Mouse (Mus musculus) cerebellum, adult 11 months (tissue): Measurements from ENCODE around the gene Map3k10.
A peak's percentile ranks its signal among the peaks of the same experiment; 100 is the strongest.
"Not testable (repeated sequence)": the region's sequence is repeated elsewhere in the genome, so short reads cannot be mapped to it uniquely, and the experiment has no call there.

Experiments
- DNase-seq: peaks from one replicate; pipeline ENCODE4 v3.0.0; 2022

Gene Map3k10

DNA sequence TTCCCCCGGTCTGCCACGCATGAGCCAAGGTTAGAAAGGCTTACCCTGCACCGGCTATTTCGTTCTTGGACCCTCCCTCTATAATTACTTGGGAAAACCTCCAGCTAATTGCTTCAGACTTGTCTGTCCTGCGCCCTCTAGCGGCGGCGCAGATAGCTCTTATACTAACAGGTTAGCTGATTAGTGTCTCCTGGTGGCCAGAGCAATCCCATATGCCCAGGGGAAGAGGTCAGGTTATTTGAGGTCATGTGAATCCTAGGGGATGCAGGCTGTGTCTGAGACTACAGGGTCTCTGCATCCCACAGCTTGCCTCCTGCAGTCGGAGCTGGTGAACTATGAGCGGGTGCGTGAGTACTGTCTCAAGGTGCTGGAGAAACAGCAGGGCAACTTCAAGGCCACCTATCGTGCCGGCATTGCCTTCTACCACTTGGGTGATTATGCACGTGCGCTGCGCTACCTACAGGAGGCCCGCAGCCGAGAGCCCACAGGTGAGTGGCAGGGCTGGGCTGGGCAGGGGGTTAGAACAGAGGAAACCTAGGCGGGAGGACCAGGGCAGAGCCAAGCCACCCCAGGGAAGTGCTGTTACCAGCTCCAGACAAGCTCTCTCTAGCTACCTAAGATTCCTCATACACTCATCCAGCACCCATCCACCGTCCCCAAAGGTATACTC, 19.7 kb downstream of the Map3k10 start:
- DNase-seq = peak; percentile 64

DNA sequence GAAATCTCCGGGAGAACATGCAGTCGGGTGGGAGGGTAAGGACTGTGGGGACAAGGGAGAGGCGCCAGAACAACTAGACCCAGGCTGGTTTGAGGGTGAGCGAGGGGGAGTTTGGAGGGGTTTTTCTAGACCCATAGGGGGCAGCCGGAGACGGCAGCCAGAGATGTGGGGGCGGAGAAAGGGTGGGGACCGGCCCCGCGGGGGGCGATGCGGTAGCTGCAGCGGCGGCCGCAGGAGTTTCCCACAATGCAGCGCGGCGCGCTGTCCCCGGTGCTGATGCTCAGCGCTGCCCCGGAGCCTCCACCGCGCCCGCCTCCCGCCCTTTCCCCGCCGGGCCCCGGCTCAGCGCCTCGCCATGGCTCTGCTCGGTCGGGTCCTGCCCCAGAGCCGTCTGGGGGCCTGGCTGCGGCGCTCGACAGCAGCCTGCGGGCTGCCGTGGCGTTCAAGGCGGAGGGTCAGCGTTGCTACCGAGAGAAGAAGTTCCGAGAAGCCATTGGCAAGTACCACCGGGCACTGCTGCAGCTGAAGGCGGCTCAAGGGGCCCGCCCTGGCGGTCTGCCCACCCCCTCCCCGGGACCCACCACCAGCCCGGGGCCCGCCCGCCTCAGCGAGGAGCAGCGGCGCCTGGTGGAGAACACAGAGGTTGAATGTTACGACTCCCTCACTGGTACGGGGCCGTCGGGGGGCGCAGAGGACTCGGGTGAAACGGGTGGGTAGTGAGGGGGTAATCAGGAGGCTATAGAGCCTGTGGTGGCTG, 20.5 kb downstream of the Map3k10 start, which contains the start of gene Ttc9b:
Gene Ttc9b, plus strand, starts transcription at position 235 of the 757 bp plus-strand sequence.
- peak; percentile 81 for DNase-seq

DNA sequence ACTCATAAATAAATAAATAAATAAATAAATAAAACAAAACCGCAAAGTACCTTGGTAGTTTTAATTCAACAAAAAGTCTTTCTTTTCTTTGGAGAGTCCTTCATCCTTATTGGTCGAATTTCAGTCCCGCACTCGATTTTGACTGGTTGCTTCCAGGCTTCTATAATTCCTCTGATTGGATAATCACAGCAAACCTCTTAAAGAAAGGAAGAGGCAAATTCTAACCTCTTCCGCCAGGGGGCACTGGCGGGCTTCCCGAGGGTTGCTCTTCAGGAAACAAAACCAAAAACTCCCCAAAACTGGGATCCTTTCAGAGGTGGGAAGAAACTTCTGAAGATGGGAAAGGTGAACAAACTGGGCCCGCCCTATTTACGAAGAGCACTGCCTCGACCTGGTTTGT, 23.4 kb downstream of the Map3k10 start:
- peak; percentile 75 for DNase-seq

DNA sequence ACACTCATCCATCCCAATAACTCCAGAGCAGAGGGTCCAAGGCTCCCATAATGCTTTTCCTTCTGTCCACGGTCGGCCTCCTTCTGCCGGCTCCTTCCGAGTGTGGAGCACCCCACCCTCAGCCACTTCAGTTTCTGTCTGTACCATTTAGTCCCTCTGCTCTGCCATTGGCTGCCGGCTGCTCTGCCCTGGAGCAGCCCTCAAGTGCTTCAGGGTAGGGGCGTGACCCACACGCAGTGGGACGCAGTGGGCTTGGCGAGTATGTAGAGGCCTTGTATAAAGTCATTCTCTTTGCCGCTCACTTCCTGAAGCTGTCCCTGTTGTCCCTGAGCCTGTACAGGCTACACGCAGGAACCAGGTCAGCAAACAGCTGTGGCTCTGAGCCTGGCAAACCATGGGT, 24.7 kb downstream of the Map3k10 start:
- DNase-seq = no peak

DNA sequence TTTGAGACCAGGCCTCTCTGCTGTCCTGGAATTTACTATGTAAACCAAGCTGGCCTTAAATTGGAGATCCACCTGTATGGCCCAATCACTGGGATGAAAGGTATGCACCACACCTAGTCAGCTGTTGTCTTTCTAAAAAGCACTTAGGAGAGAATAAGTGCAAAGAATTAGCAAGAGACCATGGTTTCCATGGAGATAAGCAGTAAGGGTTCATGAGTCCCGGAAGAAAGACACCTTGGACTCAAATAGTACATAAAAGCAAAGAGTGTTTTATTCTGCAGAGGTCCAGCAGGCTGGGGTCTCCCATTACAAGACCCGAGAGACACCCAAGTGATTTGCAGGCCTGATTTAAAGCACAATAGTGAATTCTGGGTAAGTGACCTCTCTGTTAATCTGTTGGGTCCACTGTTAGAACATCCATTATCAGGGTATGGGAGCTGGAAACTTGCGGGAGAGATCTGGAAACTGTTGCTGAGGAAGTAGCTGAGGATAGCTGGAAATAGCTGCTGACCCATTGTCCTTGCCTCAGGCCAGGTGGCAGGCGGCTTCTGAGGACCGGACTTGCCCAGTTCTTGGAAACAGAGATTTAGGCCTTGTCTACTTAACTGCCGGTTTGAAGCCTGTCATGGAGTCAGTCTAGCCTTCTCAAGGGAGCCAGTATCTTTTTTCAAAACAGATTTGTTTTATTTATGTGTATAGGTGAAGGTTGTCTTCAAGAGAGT, 27.0 kb downstream of the Map3k10 start:
- DNase-seq = no peak

DNA sequence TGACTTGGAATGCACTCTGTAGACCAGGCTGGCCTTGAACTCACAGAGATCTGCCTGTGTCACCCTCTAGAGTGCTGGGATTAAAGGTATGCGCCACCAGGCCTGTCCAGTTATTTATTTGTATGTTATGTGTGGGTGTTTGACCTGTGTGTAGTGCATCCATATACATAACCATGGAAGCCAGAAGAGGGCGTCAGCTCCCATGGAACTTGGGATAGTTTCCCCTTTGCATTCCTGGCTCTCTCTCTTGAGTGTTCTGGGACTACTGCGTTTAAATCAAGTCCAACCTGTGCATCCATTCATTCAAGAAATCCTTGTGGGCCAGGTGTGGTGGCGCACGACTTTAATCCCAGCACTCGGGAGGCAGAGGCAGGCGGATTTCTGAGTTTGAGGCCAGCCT, 27.9 kb downstream of the Map3k10 start:
- no peak for DNase-seq

DNA sequence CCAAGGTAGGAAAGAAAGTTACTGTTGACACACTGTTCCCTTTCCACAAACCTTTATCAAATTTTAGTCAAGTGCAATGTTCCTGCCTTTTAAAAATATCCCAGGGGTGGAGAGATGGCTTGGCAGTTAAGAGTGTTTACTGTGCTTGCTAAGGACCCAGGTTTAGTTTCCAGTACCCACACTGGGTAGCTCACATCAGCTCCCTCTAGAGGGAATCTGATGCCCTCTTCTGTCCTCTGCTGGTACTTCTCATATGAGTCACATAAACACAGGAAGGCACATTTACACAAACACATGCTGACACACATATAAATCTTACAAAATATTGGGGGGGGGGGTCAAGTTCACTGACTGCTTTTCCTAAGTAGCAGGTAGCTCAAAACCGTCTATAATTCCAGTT, 29.9 kb downstream of the Map3k10 start:
- DNase-seq = no peak

DNA sequence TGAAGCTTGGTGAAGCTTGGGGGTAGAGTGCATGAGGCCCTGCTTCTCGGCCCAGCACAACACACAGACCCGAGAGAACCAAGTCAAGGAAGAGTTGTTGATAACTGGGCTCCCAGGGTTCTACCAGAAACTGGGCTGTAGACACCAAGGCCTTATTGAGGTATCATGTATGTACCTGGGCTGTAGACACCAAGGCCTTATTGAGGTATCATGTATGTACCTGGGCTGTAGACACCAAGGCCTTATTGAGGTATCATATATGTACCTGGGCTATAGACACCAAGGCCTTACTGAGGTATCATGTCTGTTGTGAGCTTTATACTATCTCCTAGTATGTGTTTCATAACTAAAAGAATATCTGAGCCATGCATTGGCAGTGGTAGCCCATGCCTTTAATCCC, 39.3 kb downstream of the Map3k10 start:
- DNase-seq = not testable (repeated sequence)

DNA sequence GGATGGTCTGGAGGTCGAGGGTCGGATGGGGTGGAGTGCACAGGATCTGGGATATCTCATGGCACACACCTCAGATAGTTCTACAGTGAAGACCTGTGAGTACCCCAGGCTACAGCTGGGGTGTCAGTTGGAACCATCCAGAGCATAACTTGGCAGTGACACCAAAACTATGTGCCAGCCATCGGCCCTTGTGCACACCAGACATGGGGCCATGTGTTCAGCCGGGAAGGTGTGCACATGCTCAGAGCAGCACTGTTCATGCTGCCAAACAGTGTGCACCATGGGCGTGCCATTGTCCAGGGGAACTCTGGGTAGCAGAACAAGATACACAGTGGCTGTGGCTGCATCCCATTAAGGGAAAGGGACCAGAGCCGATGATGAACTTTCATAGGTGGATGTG, 39.7 kb downstream of the Map3k10 start:
- DNase-seq = no peak

DNA sequence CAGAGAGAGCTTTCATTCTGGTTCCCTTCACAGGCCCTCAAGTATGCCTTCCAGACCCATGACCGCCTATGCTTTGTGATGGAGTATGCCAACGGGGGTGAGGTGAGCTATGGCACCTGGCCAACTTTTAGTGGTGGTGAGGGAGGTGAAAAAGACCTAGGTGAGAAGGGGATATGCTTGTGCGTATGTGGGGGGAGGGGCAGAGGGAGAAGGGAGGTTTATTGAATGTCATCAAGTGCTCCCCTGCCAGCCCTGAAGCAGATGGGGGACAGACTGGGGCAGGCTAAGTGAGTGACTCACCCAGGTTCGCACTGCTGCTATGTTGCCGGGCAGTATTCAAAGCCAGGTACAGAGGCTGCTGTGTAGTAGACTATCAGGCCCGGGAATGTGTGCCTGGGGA, 41.2 kb downstream of the Map3k10 start:
- no peak for DNase-seq

DNA sequence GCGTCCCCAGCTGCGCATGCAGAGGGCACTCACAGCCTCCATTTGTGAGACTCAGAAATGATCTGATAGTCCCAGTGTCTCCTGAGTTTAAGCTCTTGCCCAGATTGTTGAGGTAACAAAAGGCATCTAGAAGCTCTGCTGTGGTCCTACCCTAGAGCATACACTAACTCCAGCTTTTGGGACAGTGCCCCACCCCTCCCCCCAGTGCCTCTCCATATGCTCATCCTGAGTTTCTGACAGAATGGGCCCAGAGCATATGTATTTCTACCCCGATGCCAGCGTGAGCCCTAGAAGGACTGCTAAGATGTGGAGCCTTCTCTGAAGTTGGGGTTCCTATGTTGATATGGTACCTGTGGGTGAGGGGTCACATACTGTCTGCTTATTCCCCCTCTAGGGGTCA, 43.0 kb downstream of the Map3k10 start:
- DNase-seq = no peak

DNA sequence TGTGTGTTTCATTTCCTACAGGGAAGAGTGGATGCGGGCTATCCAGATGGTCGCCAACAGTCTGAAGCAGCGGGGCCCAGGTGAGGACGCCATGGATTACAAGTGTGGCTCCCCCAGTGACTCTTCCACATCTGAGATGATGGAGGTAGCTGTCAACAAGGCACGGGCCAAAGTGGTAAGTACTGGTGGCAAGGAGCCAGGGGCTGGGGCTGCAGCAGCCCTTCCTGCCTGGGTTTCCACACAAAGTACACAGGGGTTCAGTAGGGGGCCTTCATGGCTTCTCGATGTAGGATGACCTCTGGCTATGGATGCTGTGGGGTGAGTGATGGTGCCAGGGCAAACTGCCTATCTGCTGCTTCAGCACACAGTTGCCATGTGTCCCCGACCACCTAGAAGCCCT, 45.6 kb downstream of the Map3k10 start:
- not testable (repeated sequence) for DNase-seq

DNA sequence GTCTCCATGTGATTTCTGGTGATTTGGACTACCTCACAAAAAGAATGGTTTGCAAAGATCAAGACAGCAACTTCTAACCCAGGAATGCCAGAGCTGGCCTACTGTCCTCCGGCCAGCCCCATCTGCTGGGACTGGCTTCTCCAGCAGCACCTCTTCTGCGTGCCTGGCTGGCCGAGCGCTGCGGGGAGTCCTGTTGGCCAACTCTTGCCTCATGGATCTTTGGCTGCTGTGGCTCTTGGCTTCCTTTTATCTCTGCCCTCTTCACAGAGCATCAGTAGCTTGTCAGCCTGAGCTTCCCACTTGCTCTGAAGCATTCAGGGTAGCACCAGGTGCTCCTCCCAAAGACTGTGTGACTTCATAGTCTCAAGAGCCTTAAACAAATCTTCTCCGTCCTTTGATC, 46.2 kb downstream of the Map3k10 start:
- no peak for DNase-seq

DNA sequence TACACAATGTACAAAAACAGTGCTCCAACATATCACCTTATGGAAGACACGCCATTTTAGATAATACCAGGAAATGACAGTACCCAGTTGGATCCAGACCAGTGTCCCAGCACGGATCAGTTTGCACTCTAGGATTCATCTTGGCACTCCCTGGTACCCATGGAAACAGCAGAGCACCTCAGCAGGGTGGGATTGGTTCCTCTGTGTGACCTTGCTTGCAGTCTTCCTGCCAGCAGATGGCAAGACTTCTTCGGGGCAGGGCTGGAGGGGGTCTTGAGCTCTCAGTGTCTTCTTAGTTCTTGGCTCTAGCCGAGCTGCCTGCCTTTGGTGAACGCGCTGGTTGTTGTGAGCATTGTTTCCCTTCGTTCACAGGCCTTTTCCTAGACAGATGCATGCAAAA, 46.7 kb downstream of the Map3k10 start:
- DNase-seq = no peak

DNA sequence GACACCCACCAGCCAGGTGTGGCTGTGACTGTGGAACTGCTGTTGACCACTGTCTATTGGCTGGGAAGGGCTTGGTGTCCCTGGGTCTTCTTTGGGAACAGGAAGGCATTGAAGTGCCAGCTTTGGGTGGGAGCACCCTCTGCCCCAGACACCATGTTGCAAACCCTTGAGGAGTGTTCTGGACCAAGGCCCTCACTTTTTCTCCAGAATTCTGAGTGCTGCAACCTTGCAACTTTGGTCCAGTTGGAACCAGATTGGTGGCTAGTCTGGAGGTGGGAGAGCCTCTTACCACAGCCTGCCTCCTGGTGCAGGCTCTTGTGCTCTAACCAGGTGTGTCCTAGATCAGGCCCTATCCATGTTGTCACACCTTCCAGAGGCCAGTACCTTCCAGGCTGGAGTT, 49.4 kb downstream of the Map3k10 start:
- DNase-seq = no peak

DNA sequence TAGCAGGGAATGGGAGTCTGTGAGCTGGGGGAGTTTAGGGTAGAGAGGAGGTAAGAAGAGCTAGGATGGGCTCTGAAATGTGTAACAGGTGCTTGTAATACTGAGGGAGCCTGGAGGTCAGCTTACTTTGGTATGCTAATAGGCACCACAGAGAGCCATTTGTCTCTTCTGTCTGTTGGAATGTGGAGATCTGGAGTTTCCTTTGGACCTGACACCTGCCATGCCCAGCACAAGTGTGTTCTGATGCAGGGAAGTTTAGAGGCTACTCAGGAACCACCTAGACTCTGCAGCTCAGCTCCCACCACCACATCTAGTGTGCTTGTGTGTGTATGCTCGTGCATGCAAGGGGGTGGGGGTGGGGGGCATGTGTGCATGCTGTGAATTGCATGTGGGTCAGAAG, 52.2 kb downstream of the Map3k10 start:
- DNase-seq = no peak

DNA sequence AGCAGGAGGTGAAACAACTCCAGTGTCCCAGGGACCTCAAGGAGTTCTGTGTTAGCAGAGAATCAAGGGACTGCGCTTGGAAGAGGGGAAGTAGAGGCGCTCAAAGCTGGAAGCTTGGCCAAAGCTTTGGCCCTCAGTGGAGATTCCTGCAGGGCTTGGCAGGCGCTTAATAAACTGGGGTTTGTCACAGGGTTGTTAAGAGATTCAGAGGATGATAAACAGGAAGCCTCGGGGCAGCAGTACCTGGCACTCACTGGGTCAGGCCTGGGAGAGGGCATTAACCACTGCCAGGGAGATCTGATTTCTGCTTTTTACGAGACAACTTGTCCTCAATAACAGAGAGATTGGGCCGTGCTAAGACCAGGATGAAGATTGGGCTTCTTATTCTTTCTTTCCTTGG, 53.4 kb downstream of the Map3k10 start:
- no peak for DNase-seq

DNA sequence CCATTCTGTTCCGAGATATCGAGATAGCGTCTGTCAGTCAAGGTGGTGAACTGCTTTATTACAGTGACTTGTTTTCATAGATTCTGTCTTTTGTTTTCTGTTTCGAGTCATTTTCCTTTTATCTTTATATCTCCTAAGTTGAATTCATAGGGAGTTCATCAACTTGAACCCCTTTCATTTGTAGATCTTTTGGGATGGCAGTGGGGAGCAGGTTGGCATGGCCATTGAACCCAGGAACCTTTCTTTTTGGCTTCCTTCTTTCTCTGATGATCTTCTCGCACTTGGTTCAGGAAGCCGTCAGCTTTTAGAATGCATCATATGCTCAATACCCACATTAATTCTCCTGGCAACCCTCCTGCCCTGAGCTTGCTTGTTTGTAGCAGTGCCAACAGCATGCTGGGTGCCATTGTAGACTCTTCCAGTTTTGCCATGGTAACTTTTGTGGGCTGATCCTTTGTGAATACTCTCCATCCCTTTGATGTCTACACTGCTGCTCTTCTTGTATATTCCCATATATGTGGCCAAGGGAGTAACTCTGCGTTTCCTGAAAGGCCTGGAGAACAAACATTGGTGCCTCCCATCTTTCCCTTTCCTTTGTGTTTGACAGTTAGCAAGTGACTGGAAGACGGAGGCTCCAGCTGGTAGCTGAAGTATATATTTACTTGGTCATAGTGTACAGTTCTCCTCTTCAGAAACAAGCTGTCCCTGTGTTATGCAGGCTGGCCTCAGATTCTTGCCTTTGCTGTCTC, 60.5 kb downstream of the Map3k10 start:
- peak; percentile 69 for DNase-seq

DNA sequence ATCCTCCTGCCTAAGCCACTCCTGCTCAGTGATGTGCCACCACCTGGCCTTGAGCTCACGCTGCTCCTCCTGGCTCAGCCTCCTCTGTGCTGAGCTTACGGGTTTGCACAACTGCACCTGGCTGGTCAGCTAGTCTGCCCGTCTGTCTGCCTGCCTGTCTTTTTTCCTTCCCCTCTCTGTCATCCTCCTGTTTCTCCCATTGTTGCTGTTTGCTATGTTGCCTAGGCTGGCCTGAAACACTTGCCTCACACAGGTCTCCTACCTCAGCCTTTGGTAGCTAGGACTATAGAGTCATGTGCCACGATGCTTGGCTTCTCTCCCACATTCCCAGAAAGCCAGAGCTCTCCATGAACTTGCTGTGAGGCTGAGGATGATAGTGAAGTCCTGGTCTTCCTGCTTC, 61.5 kb downstream of the Map3k10 start:
- no peak for DNase-seq

DNA sequence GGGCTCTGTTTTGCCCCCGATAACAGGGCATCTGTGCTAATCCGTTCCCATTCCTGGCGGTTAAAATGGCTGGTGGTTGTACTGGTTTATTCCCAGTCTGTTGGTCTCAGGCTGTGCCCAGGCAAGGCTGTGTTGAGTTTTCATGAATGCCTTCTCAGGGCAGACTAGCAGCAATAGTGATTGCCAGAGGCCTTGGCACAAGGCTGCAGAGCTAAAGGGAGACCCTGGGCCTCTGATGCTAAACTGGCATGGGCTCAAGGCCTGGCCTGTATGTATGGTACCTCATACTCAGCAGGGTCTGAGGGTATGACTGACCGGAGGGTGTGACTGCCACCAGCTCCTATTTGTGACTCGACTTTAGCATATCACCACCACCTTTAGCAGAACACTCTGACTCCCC, 63.5 kb downstream of the Map3k10 start:
- no peak for DNase-seq

DNA sequence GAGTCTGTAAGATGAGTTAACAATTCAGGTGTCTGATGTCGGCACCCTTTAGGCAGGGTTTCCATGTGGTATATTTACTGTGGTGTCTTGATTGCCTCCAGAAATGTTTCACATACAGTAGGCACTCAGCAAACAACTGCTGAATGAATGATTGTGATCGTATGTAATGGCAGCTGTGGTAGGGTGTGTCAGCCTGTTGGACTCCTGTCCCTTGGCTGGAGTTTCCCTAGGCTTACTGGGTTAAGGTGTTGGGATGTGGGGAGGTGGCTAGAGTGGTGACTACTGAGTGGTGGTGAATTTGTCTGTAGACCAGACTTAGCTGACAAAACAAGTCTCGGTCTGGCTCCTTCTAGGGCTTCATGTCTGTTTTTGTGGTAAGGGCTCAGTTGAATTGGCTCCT, 64.0 kb downstream of the Map3k10 start:
- no peak for DNase-seq

DNA sequence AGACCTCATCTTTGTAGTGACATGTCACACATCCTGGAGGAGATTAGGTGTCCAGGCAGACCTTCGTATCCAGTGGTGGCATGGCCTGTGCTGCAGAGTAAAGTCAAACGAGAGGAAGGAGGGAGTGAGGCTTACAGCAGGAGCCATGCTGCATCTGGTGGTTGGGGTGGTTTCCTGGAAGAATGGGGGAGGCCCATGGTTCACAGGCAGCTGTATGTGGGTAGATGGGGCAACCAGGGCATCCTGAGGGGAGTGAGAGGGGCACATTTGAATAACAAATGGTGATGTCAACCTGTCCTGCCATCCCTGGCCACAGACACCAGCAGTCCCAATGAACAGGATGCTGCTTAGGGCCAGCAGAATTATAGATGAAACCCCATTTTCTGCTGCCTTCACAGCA, 64.7 kb downstream of the Map3k10 start:
- no peak for DNase-seq

DNA sequence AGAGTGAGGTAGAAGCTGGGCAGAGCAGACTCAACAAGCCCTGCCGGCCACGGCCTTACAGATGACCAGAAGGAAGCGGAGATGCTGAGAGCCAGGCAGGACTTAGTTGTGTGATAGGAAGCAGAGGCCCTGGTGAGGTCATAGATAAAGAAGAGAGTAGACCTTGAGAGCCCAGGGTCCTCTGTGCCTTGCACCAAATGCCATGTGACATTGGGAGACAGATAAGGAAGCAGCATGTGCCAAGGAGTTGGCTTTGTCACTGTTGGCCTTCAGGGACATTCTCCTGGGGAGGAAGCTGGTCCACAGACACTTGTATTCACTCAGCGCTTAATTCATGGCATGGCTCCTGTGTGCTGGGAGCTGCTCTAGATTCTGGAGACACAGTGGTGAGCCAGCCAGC, 65.1 kb downstream of the Map3k10 start:
- no peak for DNase-seq
